Mouse (Mus musculus) liver, adult 2 months (tissue): ENCODE data around the gene Cdh13. TPM values are rescaled to one million over a fixed set of nuclear protein-coding genes. Genes with fewer than 3 reads are reported as not detected.
"Not testable (repeated sequence)": the region's sequence is repeated elsewhere in the genome, so short reads cannot be mapped to it uniquely, and the experiment has no call there.

Experiments
- DNase-seq: peaks from one replicate; pipeline ENCODE4 v3.0.0-alpha.2; 2011; ENCODE audit warnings: low read depth, low spot score; ENCODE audit errors: extremely low read depth
- H3K27ac ChIP-seq: fragments of 200-500 bp; replicated peaks from 2 replicates; pipeline ENCODE4 v1.5.1; 2012; ENCODE audit warnings: low read depth, mild to moderate bottlenecking, control low read depth, inconsistent platforms, low read length; ENCODE audit not compliant: insufficient read depth
- H3K27me3 ChIP-seq: fragments of 200-500 bp; 2 replicates; pipeline ENCODE4 v1.6.1; 2012; ENCODE audit warnings: mild to moderate bottlenecking, moderate library complexity, low read length, inconsistent platforms; ENCODE audit not compliant: control insufficient read depth, insufficient read depth
- H3K36me3 ChIP-seq: fragments of 200-500 bp; 2 replicates; pipeline ENCODE4 v1.6.1; 2012; ENCODE audit warnings: low read length, inconsistent platforms; ENCODE audit not compliant: control insufficient read depth, insufficient read depth
- H3K4me1 ChIP-seq: fragments of 200-500 bp; 2 replicates; pipeline ENCODE4 v1.6.1; 2011; ENCODE audit warnings: low read length; ENCODE audit not compliant: control insufficient read depth, insufficient read depth
- H3K4me3 ChIP-seq: fragments of 200-500 bp; 2 replicates; pipeline ENCODE4 v1.5.1; 2011; ENCODE audit warnings: low read depth, mild to moderate bottlenecking, control low read depth, low read length, moderate library complexity; ENCODE audit not compliant: insufficient read depth
- H3K79me2 ChIP-seq: fragments of 200-500 bp; 2 replicates; pipeline ENCODE4 v1.6.1; 2012; ENCODE audit warnings: inconsistent platforms, mild to moderate bottlenecking, low read length, moderate library complexity; ENCODE audit not compliant: control insufficient read depth, insufficient read depth
- H3K9ac ChIP-seq: fragments of 200-500 bp; 2 replicates; pipeline ENCODE4 v1.6.1; 2012; ENCODE audit warnings: low read depth, mild to moderate bottlenecking, control low read depth, inconsistent platforms, low read length
- CTCF ChIP-seq: fragments of 200-500 bp; IDR thresholded peaks from 2 replicates; pipeline ENCODE4 v1.5.1; 2011; ENCODE audit warnings: low read depth, low read length, control low read depth
- POLR2A ChIP-seq: fragments of 200-500 bp; IDR thresholded peaks from 2 replicates; pipeline ENCODE4 v1.6.1; 2011; ENCODE audit warnings: low read length, control low read depth; ENCODE audit not compliant: insufficient read depth; ENCODE audit errors: extremely low read depth
- WGBS: fragments of 180-500 bp; shearing (Covaris S2); methylation state at CpG from one replicate; pipeline ENCODE4 v1.1.7; 2018; 5-methylcytosine and 5-hydroxymethylcytosine counted together
- polyA plus RNA-seq: library from polyadenylated mRNA; depleted of rRNA; stranded (reverse); fragments of >200 nt; gene quantifications from 2 replicates; pipeline ENCODE4 v1.2.3, GENCODE M21; 2012
- total RNA-seq: library from RNA; depleted of rRNA; stranded (reverse); fragments of >200 nt; gene quantifications from 2 replicates; pipeline ENCODE4 v1.2.3, GENCODE M21; 2014

Cdh13 gene
- total and polyA plus RNA-seq, 2 experiments = 1.5 to 2.1 TPM

GRCm38 (mm10) chr8:118749191-118749590, 465.7 kb downstream of the Cdh13 start:
- no peak overlapping the region for H3K27ac ChIP-seq
- H3K4me1 ChIP-seq = no peaks in the 10 kb centered on the region
- no peaks in the 10 kb centered on the region for H3K36me3 ChIP-seq
- TF ChIP-seq POLR2A = no peak
- TF ChIP-seq CTCF = no peak
- no peak for DNase-seq
- H3K79me2 ChIP-seq = no peaks in the 10 kb centered on the region
- WGBS = 90% methylated on average over 3 of the region's 3 CpGs
- no peak overlapping the region for H3K4me3 ChIP-seq
- no peaks in the 10 kb centered on the region for H3K27me3 ChIP-seq
- no peak overlapping the region for H3K9ac ChIP-seq

- WGBS = 84% methylated on average over 11 of the region's 11 CpGs
- TF ChIP-seq POLR2A = no peak
- TF ChIP-seq CTCF = no peak
- H3K36me3 ChIP-seq = no peaks in the 10 kb centered on the region
Measured at GRCm38 (mm10) chr8:118749786-118750185, 466.3 kb downstream of the Cdh13 start.

GRCm38 (mm10) chr8:118753710-118754109, 470.2 kb downstream of the Cdh13 start:
- H3K4me1 ChIP-seq = no peaks in the 10 kb centered on the region
- no peaks in the 10 kb centered on the region for H3K27me3 ChIP-seq
- 91% methylated on average over 12 of the region's 12 CpGs for WGBS
- DNase-seq = no peak
- TF ChIP-seq CTCF = no peak
- TF ChIP-seq POLR2A = no peak
- no peaks in the 10 kb centered on the region for H3K79me2 ChIP-seq
- H3K9ac ChIP-seq = no peak overlapping the region
- no peaks in the 10 kb centered on the region for H3K36me3 ChIP-seq
- no peak overlapping the region for H3K4me3 ChIP-seq
- no peak overlapping the region for H3K27ac ChIP-seq

More at GRCm38 (mm10) chr8:118749786-118750185, 466.3 kb downstream of the Cdh13 start:
- Histone ChIP-seq H3K27me3 (no peaks in the 10 kb centered on the region), H3K79me2 (no peaks in the 10 kb centered on the region), H3K4me1 (no peaks in the 10 kb centered on the region), H3K9ac (no peak overlapping the region), H3K4me3 (no peak overlapping the region), H3K27ac (no peak overlapping the region)
- DNase-seq = no peak

- H3K27ac ChIP-seq = no peak overlapping the region
- no peak overlapping the region for H3K4me3 ChIP-seq
- TF ChIP-seq CTCF = no peak
- TF ChIP-seq POLR2A = no peak
- no peak overlapping the region for H3K9ac ChIP-seq
- no peaks in the 10 kb centered on the region for H3K4me1 ChIP-seq
- no peaks in the 10 kb centered on the region for H3K79me2 ChIP-seq
- no peak for DNase-seq
- WGBS = 86% methylated on average over 7 of the region's 7 CpGs
- H3K36me3 ChIP-seq = no peaks in the 10 kb centered on the region
- no peaks in the 10 kb centered on the region for H3K27me3 ChIP-seq
Measured at GRCm38 (mm10) chr8:118754119-118754518, 470.6 kb downstream of the Cdh13 start.

- not testable (repeated sequence) for H3K27ac ChIP-seq, H3K27me3 ChIP-seq, H3K79me2 ChIP-seq, H3K36me3 ChIP-seq, H3K9ac ChIP-seq, H3K4me3 ChIP-seq, H3K4me1 ChIP-seq, DNase-seq
- WGBS = 81% methylated on average over 6 of the region's 6 CpGs
Measured at GRCm38 (mm10) chr8:118777507-118777906, 494.0 kb downstream of the Cdh13 start.

GRCm38 (mm10) chr8:118778374-118778773, 494.8 kb downstream of the Cdh13 start:
- Histone ChIP-seq H3K36me3 (no peaks in the 10 kb centered on the region), H3K9ac (no peak overlapping the region), H3K4me1 (no peaks in the 10 kb centered on the region; the same call in 1 of the 2 replicates), H3K79me2 (no peaks in the 10 kb centered on the region), H3K4me3 (no peak overlapping the region), H3K27me3 (no peaks in the 10 kb centered on the region), H3K27ac (no peak overlapping the region)
- DNase-seq = no peak
- TF ChIP-seq POLR2A (no peak), CTCF (no peak)
- 85% methylated on average over 1 of the region's 1 CpGs for WGBS
